Mouse (Mus musculus) heart, adult 9 months (tissue): ENCODE measurements around the gene Hps4.
A peak's percentile ranks its signal among the peaks of the same experiment; 100 is the strongest.
"Not testable (repeated sequence)": the region's sequence is repeated elsewhere in the genome, so short reads cannot be mapped to it uniquely, and the experiment has no call there.

ENCODE experiments used
- DNase-seq, 2 experiments: peaks; one replicate each; pipeline ENCODE4 v3.0.0; 2022; ENCODE audit warnings: low spot score in 2 of 2

Gene Hps4

GRCm38 (mm10) chr5:112342463-112343204 lies at the start of gene Hps4, which contains the start of gene Srrd:
Gene Hps4, plus strand, starts transcription at chr5:112343083.
Gene Srrd, minus strand, starts transcription at chr5:112343040.
- peak; percentile 73 to 78 for DNase-seq

- no peak for DNase-seq
These were observed 49.1 kb upstream of the Hps4 start for GRCm38 (mm10) chr5:112293800-112294199.

GRCm38 (mm10) chr5:112294696-112295095 lies 48.2 kb upstream of the Hps4 start:
- DNase-seq, result no peak

GRCm38 (mm10) chr5:112295162-112295561 lies 47.7 kb upstream of the Hps4 start:
- no peak for DNase-seq

GRCm38 (mm10) chr5:112295564-112295963 lies 47.3 kb upstream of the Hps4 start:
- no peak for DNase-seq

- no peak for DNase-seq
These were observed 46.3 kb upstream of the Hps4 start for GRCm38 (mm10) chr5:112296404-112297181.

- no peak for DNase-seq
These were observed 45.6 kb upstream of the Hps4 start for GRCm38 (mm10) chr5:112297257-112297656.

- peak; percentile 63 to 84 for DNase-seq
These were observed 44.5 kb upstream of the Hps4 start for GRCm38 (mm10) chr5:112298226-112298988.

GRCm38 (mm10) chr5:112299399-112299798 lies 43.5 kb upstream of the Hps4 start:
- DNase-seq, result no peak

GRCm38 (mm10) chr5:112300112-112300511 lies 42.8 kb upstream of the Hps4 start:
- no peak for DNase-seq

- DNase-seq, result no peak
These were observed 42.1 kb upstream of the Hps4 start for GRCm38 (mm10) chr5:112300721-112301308.

- DNase-seq, result no peak
These were observed 41.2 kb upstream of the Hps4 start for GRCm38 (mm10) chr5:112301694-112302093.

- DNase-seq, result no peak
These were observed 40.6 kb upstream of the Hps4 start for GRCm38 (mm10) chr5:112302310-112302709.

- no peak for DNase-seq
These were observed 37.0 kb upstream of the Hps4 start for GRCm38 (mm10) chr5:112305842-112306241.

GRCm38 (mm10) chr5:112313222-112313885 lies 29.5 kb upstream of the Hps4 start:
- no peak for DNase-seq

- no peak for DNase-seq
These were observed 26.4 kb upstream of the Hps4 start for GRCm38 (mm10) chr5:112316468-112316867.

GRCm38 (mm10) chr5:112317328-112317727 lies 25.6 kb upstream of the Hps4 start:
- peak; percentile 43 to 78 for DNase-seq

- DNase-seq, result not testable (repeated sequence)
These were observed 23.5 kb upstream of the Hps4 start for GRCm38 (mm10) chr5:112319343-112319742.

GRCm38 (mm10) chr5:112320379-112320778 lies 22.5 kb upstream of the Hps4 start:
- DNase-seq, result no peak

- peak in 1 of 2 experiments; percentile 27 for DNase-seq
These were observed 21.9 kb upstream of the Hps4 start for GRCm38 (mm10) chr5:112320936-112321335.

GRCm38 (mm10) chr5:112321376-112321775 lies 21.5 kb upstream of the Hps4 start:
- no peak for DNase-seq
